Mouse (Mus musculus): ENCODE measurements around the gene Usp46.

The Usp46 gene

DNA sequence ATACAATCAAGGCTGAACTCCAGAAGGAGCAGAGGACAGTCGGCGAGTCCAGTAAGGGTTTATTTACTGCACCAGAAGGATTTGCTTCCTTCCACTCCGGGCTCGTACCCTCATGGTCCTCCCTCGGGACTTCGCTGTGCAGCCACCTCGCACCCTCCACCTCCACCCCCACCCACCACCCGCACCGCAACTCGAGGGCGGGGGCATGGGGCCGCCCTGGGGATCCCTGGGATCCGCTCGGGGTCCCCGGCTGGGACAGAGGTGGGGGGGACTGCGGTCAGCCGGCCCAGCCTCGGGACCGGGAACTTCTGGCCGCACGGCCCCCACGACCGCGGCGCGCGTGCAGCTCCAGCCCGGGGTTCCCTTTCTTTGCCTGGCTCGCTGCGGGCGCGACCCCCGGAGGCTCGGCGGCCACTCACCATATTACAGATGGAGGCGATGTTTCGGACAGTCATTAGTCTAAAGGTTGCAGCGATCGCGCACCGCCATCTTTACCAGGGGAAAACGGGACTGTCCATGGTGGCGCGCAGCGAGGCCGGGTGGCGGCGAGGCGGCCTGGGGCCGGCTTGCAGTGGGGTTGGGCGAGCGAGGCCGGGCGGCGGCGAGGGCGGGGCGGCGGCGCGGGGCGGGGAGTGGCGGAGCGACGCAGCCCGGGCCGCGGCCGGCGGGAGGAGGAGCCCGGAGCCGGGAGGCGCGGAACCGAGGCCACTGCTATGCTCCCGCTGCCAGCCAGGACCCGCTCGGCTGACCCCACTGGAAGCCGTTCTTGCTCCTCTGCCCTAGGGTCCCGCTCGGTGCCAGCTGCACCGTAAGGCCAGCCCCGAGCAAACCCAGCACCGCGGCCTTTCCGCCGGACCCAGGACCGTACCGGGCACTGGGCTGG, at the start of gene Usp46:
TSS of gene Usp46 (minus strand) at position 601 of the 883 bp plus-strand sequence.
- DNase-seq (ENCODE audit: low read depth, low spot score): peak; percentile 85

- peak; percentile 23 for DNase-seq (ENCODE audit: low read depth, low spot score)
Measured at GRCm38 (mm10) chr5:74113961-74114689, 45.9 kb upstream of the Usp46 start.

GRCm38 (mm10) chr5:74105445-74105844, 37.2 kb upstream of the Usp46 start:
- DNase-seq (ENCODE audit: low read depth, low spot score): no peak

- DNase-seq (ENCODE audit: low read depth, low spot score): peak; percentile 37
Measured at GRCm38 (mm10) chr5:74101761-74102160, 33.5 kb upstream of the Usp46 start.

DNA sequence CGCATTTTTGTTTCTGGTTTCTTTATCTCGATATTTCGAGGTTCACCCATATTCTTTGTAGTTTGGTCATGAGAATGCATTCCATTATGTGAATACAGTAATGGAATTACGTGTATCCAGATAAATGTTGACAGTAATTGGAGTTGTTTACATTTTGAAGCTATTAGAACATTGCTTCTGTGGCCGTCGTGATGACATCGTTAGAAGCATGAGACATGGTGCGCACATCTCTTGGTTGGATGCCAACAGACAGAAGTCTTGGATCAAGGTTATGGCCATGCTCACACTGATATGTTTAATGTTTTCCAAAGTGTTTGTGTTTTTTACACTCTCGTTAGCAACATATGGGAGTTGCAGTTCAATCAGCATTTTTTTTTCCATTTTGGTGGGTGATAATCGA, 30.8 kb upstream of the Usp46 start:
- DNase-seq (ENCODE audit: low read depth, low spot score): no peak

GRCm38 (mm10) chr5:74097854-74098220, 29.6 kb upstream of the Usp46 start:
- DNase-seq (ENCODE audit: low read depth, low spot score): no peak

- no peak for DNase-seq (ENCODE audit: low read depth, low spot score)
Measured at GRCm38 (mm10) chr5:74097116-74097853, 29.1 kb upstream of the Usp46 start.

GRCm38 (mm10) chr5:74096060-74096459, 27.8 kb upstream of the Usp46 start:
- no peak for DNase-seq (ENCODE audit: low read depth, low spot score)

DNA sequence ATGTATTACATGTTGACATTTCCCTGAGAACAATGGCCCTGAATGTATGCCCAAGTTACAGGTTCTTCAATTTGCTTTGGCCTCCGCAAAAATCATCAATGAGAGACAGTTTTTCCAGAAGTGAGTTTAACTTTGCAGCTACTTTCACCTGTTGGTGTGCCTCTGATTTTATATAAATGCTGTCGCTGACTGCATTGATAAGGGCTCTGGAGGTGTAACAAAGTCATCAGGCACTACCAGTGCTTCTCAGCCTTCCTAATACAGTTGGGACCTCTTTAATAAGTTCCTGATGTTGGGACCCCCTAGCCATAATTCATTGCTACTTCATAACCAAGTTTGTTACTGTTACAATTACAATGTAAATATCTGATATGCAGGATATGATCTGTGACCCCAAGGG, 27.4 kb upstream of the Usp46 start:
- no peak for DNase-seq (ENCODE audit: low read depth, low spot score)

GRCm38 (mm10) chr5:74094841-74095437, 26.7 kb upstream of the Usp46 start:
- DNase-seq (ENCODE audit: low read depth, low spot score): no peak

GRCm38 (mm10) chr5:74093556-74094428, 25.6 kb upstream of the Usp46 start:
- DNase-seq (ENCODE audit: low read depth, low spot score): no peak

GRCm38 (mm10) chr5:74092833-74093555, 24.8 kb upstream of the Usp46 start:
- peak; percentile 100 for DNase-seq (ENCODE audit: low read depth, low spot score)

DNA sequence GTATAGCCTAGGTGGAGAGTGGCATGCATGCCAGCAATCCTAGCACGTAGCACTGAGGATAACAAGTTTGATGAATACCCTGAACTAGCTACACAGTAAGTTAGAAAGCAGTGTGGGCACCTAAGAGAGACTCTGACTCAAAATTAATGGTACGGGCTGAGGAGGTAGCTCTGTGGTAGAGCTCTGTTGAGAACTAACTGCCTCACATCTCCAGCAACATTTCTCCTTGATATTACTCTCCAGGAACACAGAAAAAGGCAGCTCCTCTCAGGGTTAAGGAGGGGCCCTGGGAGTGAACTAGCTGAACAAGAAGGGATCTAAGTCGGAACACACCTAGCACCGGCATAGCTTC, 24.2 kb upstream of the Usp46 start:
- DNase-seq (ENCODE audit: low read depth, low spot score): no peak

GRCm38 (mm10) chr5:74089643-74090042, 21.4 kb upstream of the Usp46 start:
- no peak for DNase-seq (ENCODE audit: low read depth, low spot score)

DNA sequence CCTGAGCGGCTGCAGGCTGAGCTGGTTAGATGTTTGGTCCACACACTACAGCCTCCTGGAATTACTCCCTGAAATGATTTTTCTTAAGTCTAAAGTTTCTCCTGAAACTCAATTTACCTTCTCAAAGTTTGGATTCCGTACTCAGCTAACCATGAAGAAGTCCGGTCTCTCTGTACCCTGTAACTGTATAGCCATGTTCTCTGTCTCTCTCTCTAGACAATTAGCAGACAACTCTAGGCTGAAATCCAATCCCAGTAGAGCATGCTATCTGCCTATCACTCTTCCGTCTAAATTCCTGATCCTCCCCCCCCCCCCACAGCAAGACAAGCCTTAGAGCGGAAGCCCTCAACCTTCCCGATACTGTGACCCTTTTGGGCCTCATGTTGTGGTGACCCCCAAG, 13.5 kb upstream of the Usp46 start:
- no peak for DNase-seq (ENCODE audit: low read depth, low spot score)

GRCm38 (mm10) chr5:74078861-74079615, 10.8 kb upstream of the Usp46 start:
- no peak for DNase-seq (ENCODE audit: low read depth, low spot score)

DNA sequence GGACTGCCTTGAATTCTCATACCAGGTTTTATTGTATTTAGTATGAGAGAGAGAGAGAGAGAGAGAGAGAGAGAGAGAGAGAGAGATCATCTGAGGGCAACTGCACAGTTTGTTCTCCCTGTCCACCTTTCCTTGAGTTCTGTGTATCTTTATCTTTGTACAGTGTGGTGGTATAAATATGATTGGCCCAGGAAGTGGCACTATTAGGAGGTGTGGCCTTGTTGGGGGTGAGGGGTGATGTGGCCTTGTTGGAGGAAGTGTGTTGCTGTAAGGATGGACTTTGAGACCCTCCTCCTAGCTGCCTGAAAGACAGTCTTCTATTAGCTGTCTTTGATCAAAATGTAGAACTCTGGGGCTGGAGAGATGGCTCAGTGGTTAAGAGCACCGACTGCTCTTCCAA, 10.2 kb upstream of the Usp46 start:
- no peak for DNase-seq (ENCODE audit: low read depth, low spot score)

DNA sequence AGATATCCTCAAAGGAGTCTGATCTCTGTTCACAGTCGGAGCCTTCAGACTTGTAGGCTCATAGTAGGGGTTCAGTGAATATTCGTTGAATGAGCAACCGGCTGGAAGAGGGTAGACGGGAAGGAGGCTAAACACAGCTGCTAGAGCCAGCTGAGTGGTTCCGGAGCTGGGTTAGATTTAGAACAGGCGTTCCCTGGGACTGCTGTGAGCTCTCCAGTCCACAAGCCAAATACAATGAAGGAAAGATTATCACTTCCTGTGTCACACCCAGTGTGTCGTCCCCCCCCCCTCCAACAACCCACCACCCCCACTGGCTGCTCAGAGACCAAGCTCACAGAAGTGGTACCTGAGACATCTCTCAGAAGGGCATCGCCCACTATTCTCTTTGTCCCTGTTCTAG, 9.7 kb upstream of the Usp46 start:
- DNase-seq (ENCODE audit: low read depth, low spot score): peak; percentile 54

- no peak for DNase-seq (ENCODE audit: low read depth, low spot score)
Measured at GRCm38 (mm10) chr5:74076759-74077158, 8.5 kb upstream of the Usp46 start.
